Mouse (Mus musculus) CD4-positive, CD25-positive, alpha-beta regulatory T cell, adult 2 months (primary cell): ENCODE data around the gene Ndufa11.

Experiments
- DNase-seq: peaks from one replicate; pipeline ENCODE4 v3.0.0-alpha.2; 2012; ENCODE audit warnings: low read depth, low spot score

Ndufa11 gene

GRCm38 (mm10) chr17:56716655-56717362 lies 758 bp upstream of the Ndufa11 start:
- peak; percentile 99 for DNase-seq

GRCm38 (mm10) chr17:56722441-56722840 lies 4.9 kb downstream of the Ndufa11 start:
- DNase-seq = no peak

- DNase-seq = no peak
These were observed 6.0 kb downstream of the Ndufa11 start for GRCm38 (mm10) chr17:56723419-56724161.

GRCm38 (mm10) chr17:56727029-56727649 lies 9.6 kb downstream of the Ndufa11 start:
- DNase-seq = no peak

GRCm38 (mm10) chr17:56727659-56728058 lies 10.1 kb downstream of the Ndufa11 start:
- no peak for DNase-seq

- DNase-seq = no peak
These were observed 10.6 kb downstream of the Ndufa11 start for GRCm38 (mm10) chr17:56728117-56728516.

- no peak for DNase-seq
These were observed 11.6 kb downstream of the Ndufa11 start for GRCm38 (mm10) chr17:56729151-56729550.

GRCm38 (mm10) chr17:56729656-56730055 lies 12.1 kb downstream of the Ndufa11 start:
- no peak for DNase-seq

- DNase-seq = peak; percentile 56
These were observed 19.0 kb downstream of the Ndufa11 start for GRCm38 (mm10) chr17:56736534-56736933.

GRCm38 (mm10) chr17:56738221-56738620 lies 20.7 kb downstream of the Ndufa11 start:
- no peak for DNase-seq

GRCm38 (mm10) chr17:56740118-56740787 lies 22.7 kb downstream of the Ndufa11 start:
- no peak for DNase-seq

GRCm38 (mm10) chr17:56740788-56741160 lies 23.2 kb downstream of the Ndufa11 start:
- no peak for DNase-seq

- no peak for DNase-seq
These were observed 26.6 kb downstream of the Ndufa11 start for GRCm38 (mm10) chr17:56744173-56744572.

- peak; percentile 64 for DNase-seq
These were observed 34.0 kb downstream of the Ndufa11 start for GRCm38 (mm10) chr17:56751404-56752072.

- DNase-seq = no peak
These were observed 35.9 kb downstream of the Ndufa11 start for GRCm38 (mm10) chr17:56753452-56753851.

GRCm38 (mm10) chr17:56754271-56755185 lies 37.0 kb downstream of the Ndufa11 start:
- no peak for DNase-seq

- peak; percentile 43 for DNase-seq
These were observed 39.3 kb downstream of the Ndufa11 start for GRCm38 (mm10) chr17:56756703-56757399.

- DNase-seq = peak; percentile 60
These were observed 40.0 kb downstream of the Ndufa11 start, which contains the start of gene Nrtn for GRCm38 (mm10) chr17:56757416-56758123. Nrtn (minus strand) TSS chr17:56757530.

GRCm38 (mm10) chr17:56758132-56758531 lies 40.6 kb downstream of the Ndufa11 start:
- peak; percentile 83 for DNase-seq
